Mouse (Mus musculus): ENCODE results near the gene Olfr975. TPM values are rescaled to one million over a fixed set of nuclear protein-coding genes. Genes with fewer than 3 reads are reported as not detected.

Gene Olfr975
- polyA plus RNA-seq, 1 experiment from 2014 or later: not detected

- no peak overlapping the region for H3K4me3 ChIP-seq (ENCODE audit: low read depth, low read length)
- 67% methylated on average over 3 of the region's 3 CpGs for WGBS
Measured at GRCm38 (mm10) chr9:39909939-39910338, 41.9 kb downstream of the Olfr975 start.

GRCm38 (mm10) chr9:39907036-39907435 lies 44.8 kb downstream of the Olfr975 start, which contains the start of gene Olfr229:
Olfr229 (plus strand) TSS chr9:39907336.
- no peak within 1 kb of the TSS for H3K4me3 ChIP-seq (ENCODE audit: low read depth, low read length)
- TF ChIP-seq EP300 (IDR thresholded peaks at IDR 0.05): no peak
- H3K36me3 ChIP-seq (ENCODE audit: insufficient read depth, low read length): no peaks in the 10 kb centered on the region
- no peak within 1 kb of the TSS for H3K4me2 ChIP-seq (replicated peaks; ENCODE audit: low read depth, low read length)
- H3K27me3 ChIP-seq (replicated peaks; ENCODE audit: insufficient read depth, low read length): no peaks in the 10 kb centered on the region
- H3K27ac ChIP-seq (ENCODE audit: low read length): no peak within 1 kb of the TSS
- no peak for ATAC-seq
- H3K9ac ChIP-seq (replicated peaks; ENCODE audit: low read depth): no peak within 1 kb of the TSS
- WGBS: 67% methylated on average over 2 of the region's 2 CpGs
- DNase-seq (ENCODE audit: low spot score): no peak
- no peaks in the 10 kb centered on the region for H3K9me3 ChIP-seq (ENCODE audit: low read length)
- no peaks in the 10 kb centered on the region for H3K4me1 ChIP-seq (ENCODE audit: insufficient read depth, low read depth, low read length)

More at GRCm38 (mm10) chr9:39909939-39910338, 41.9 kb downstream of the Olfr975 start:
- H3K27me3 ChIP-seq (replicated peaks; ENCODE audit: insufficient read depth, low read length): no peaks in the 10 kb centered on the region
- no peak overlapping the region for H3K9ac ChIP-seq (replicated peaks; ENCODE audit: low read depth)
- ATAC-seq (no peak; the same call in 1 of the 2 replicates), DNase-seq (ENCODE audit: low spot score) (no peak)
- TF ChIP-seq CTCF (IDR thresholded peaks at IDR 0.05): no peak
- no peak for TF ChIP-seq EP300 (IDR thresholded peaks at IDR 0.05)
- no peaks in the 10 kb centered on the region for H3K9me3 ChIP-seq (ENCODE audit: low read length)
- no peaks in the 10 kb centered on the region for H3K36me3 ChIP-seq (ENCODE audit: insufficient read depth, low read length)
- H3K27ac ChIP-seq (ENCODE audit: low read length): no peak overlapping the region
- no peak overlapping the region for H3K4me2 ChIP-seq (replicated peaks; ENCODE audit: low read depth, low read length)
- H3K4me1 ChIP-seq (ENCODE audit: insufficient read depth, low read depth, low read length): no peaks in the 10 kb centered on the region

- H3K9ac ChIP-seq (replicated peaks; ENCODE audit: low read depth): no peak overlapping the region
- no peak overlapping the region for H3K27ac ChIP-seq (ENCODE audit: low read length)
- no peaks in the 10 kb centered on the region for H3K4me1 ChIP-seq (ENCODE audit: insufficient read depth, low read depth, low read length)
- ATAC-seq: no peak
- H3K27me3 ChIP-seq (replicated peaks; ENCODE audit: insufficient read depth, low read length): no peaks in the 10 kb centered on the region
- H3K9me3 ChIP-seq (ENCODE audit: low read length): no peaks in the 10 kb centered on the region
- no peak overlapping the region for H3K4me2 ChIP-seq (replicated peaks; ENCODE audit: low read depth, low read length)
- WGBS: 61% methylated on average over 6 of the region's 6 CpGs
- H3K36me3 ChIP-seq (ENCODE audit: insufficient read depth, low read length): no peaks in the 10 kb centered on the region
- TF ChIP-seq CTCF (IDR thresholded peaks at IDR 0.05) (no peak), EP300 (IDR thresholded peaks at IDR 0.05) (no peak)
- H3K4me3 ChIP-seq (ENCODE audit: low read depth, low read length): no peak overlapping the region
- no peak for DNase-seq (ENCODE audit: low spot score)
Measured at GRCm38 (mm10) chr9:39905106-39905505, 46.7 kb downstream of the Olfr975 start.

Other genes with a start within 250 kb of the Olfr975 start
- not detected in 2 replicates for gene Olfr149, start 244.9 kb downstream of the Olfr975 start, polyA plus RNA-seq (2015; fragmentation: Nextera tagmentation; extraction: Ambion mirVana)
- not detected in 2 replicates for gene Olfr965, start 240.7 kb downstream of the Olfr975 start, polyA plus RNA-seq (2015; fragmentation: Nextera tagmentation; extraction: Ambion mirVana)
- not detected in 2 replicates for gene Olfr150, start 221.1 kb downstream of the Olfr975 start, polyA plus RNA-seq (2015; fragmentation: Nextera tagmentation; extraction: Ambion mirVana)
- gene Olfr967, start 205.8 kb downstream of the Olfr975 start, polyA plus RNA-seq (2015; fragmentation: Nextera tagmentation; extraction: Ambion mirVana): not detected in 2 replicates
- not detected in 2 replicates for gene Olfr968, start 168.8 kb downstream of the Olfr975 start, polyA plus RNA-seq (2015; fragmentation: Nextera tagmentation; extraction: Ambion mirVana)
- not detected in 2 replicates for gene Olfr969, start 161.1 kb downstream of the Olfr975 start, polyA plus RNA-seq (2015; fragmentation: Nextera tagmentation; extraction: Ambion mirVana)
- gene Olfr970, start 143.2 kb downstream of the Olfr975 start, polyA plus RNA-seq (2015; fragmentation: Nextera tagmentation; extraction: Ambion mirVana): not detected in 2 replicates
- gene Olfr971, start 115.2 kb downstream of the Olfr975 start, polyA plus RNA-seq (2015; fragmentation: Nextera tagmentation; extraction: Ambion mirVana): not detected in 2 replicates
- gene Olfr972, start 85.6 kb downstream of the Olfr975 start, polyA plus RNA-seq (2015; fragmentation: Nextera tagmentation; extraction: Ambion mirVana): not detected in 2 replicates
- gene Olfr229, start 44.7 kb downstream of the Olfr975 start, polyA plus RNA-seq (2015; fragmentation: Nextera tagmentation; extraction: Ambion mirVana): not detected in 2 replicates
- gene Olfr974, start 14.5 kb downstream of the Olfr975 start, polyA plus RNA-seq (2015; fragmentation: Nextera tagmentation; extraction: Ambion mirVana): not detected in 2 replicates
- gene Olfr976, start 9.1 kb upstream of the Olfr975 start, polyA plus RNA-seq (2015; fragmentation: Nextera tagmentation; extraction: Ambion mirVana): not detected in 2 replicates
- gene Olfr978, start 40.1 kb upstream of the Olfr975 start, polyA plus RNA-seq (2015; fragmentation: Nextera tagmentation; extraction: Ambion mirVana): not detected in 2 replicates
- gene Olfr979, start 51.4 kb upstream of the Olfr975 start, polyA plus RNA-seq (2015; fragmentation: Nextera tagmentation; extraction: Ambion mirVana): not detected in 2 replicates
- gene Olfr980, start 57.5 kb upstream of the Olfr975 start, polyA plus RNA-seq (2015; fragmentation: Nextera tagmentation; extraction: Ambion mirVana): not detected in 2 replicates
- not detected in 2 replicates for gene Olfr981, start 69.4 kb upstream of the Olfr975 start, polyA plus RNA-seq (2015; fragmentation: Nextera tagmentation; extraction: Ambion mirVana)
- not detected in 2 replicates for gene Olfr982, start 121.8 kb upstream of the Olfr975 start, polyA plus RNA-seq (2015; fragmentation: Nextera tagmentation; extraction: Ambion mirVana)
- gene Olfr983, start 141.5 kb upstream of the Olfr975 start, polyA plus RNA-seq (2015; fragmentation: Nextera tagmentation; extraction: Ambion mirVana): not detected in 2 replicates
- not detected in 2 replicates for gene Olfr984, start 162.2 kb upstream of the Olfr975 start, polyA plus RNA-seq (2015; fragmentation: Nextera tagmentation; extraction: Ambion mirVana)
- not detected in 2 replicates for gene Olfr985, start 178.1 kb upstream of the Olfr975 start, polyA plus RNA-seq (2015; fragmentation: Nextera tagmentation; extraction: Ambion mirVana)
- gene Tmem225, start 196.1 kb upstream of the Olfr975 start, polyA plus RNA-seq (2015; fragmentation: Nextera tagmentation; extraction: Ambion mirVana): not detected in 2 replicates
- not detected in 2 replicates for gene Olfr986, start 228.9 kb upstream of the Olfr975 start, polyA plus RNA-seq (2015; fragmentation: Nextera tagmentation; extraction: Ambion mirVana)
- gene Zfp202, start 240.3 kb upstream of the Olfr975 start, polyA plus RNA-seq (2015; fragmentation: Nextera tagmentation; extraction: Ambion mirVana): 1.3 and 1.7 TPM in 2 replicates